Mouse (Mus musculus) limb, embryonic 15.5 days (tissue): ENCODE results near the gene Pola2. TPM values are rescaled to one million over a fixed set of nuclear protein-coding genes. Genes with fewer than 3 reads are reported as not detected.

ENCODE experiments used
- ATAC-seq: fragments of 200-750 bp; cut with Nextera tagmentation; 2 replicates; pipeline ENCODE4 v1.8.0; 2017; ENCODE audit warnings: low read depth, moderate TSS enrichment; ENCODE audit not compliant: insufficient number of reproducible peaks, low FRiP score, low TSS enrichment
- H3K27ac ChIP-seq: fragments of 300-500 bp; sonication (generic); 2 replicates; pipeline ENCODE4 v1.5.1; 2015; ENCODE audit warnings: moderate library complexity, mild to moderate bottlenecking, inconsistent platforms
- H3K27me3 ChIP-seq: fragments of 300-500 bp; sonication (generic); 2 replicates; pipeline ENCODE4 v1.6.1; 2015; ENCODE audit warnings: inconsistent platforms
- H3K36me3 ChIP-seq: fragments of 300-500 bp; sonication (generic); 2 replicates; pipeline ENCODE4 v1.6.1; 2015; ENCODE audit warnings: inconsistent platforms
- H3K4me1 ChIP-seq: fragments of 300-500 bp; sonication (generic); 2 replicates; pipeline ENCODE4 v1.6.1; 2015; ENCODE audit warnings: inconsistent platforms
- H3K4me2 ChIP-seq: fragments of 300-500 bp; sonication (generic); 2 replicates; pipeline ENCODE4 v1.6.1; 2015; ENCODE audit warnings: mild to moderate bottlenecking, inconsistent platforms
- H3K4me3 ChIP-seq: fragments of 300-500 bp; sonication (generic); 2 replicates; pipeline ENCODE4 v1.5.1; 2015; ENCODE audit warnings: mild to moderate bottlenecking, inconsistent platforms
- H3K9ac ChIP-seq: fragments of 300-500 bp; sonication (generic); 2 replicates; pipeline ENCODE4 v1.6.1; 2015; ENCODE audit warnings: inconsistent platforms
- H3K9me3 ChIP-seq: fragments of 300-500 bp; sonication (generic); 2 replicates; pipeline ENCODE4 v1.6.1; 2016; ENCODE audit warnings: inconsistent platforms
- WGBS: fragments of 180-500 bp; shearing (Covaris S2); methylation state at CpG from one replicate; pipeline ENCODE4 v1.1.7; 2015; 5-methylcytosine and 5-hydroxymethylcytosine counted together
- polyA plus RNA-seq: library from polyadenylated mRNA; unstranded; fragments of >200 nt; fragmentation: Nextera tagmentation; extraction: Ambion mirVana; gene quantifications from 2 replicates; pipeline ENCODE4 v1.2.1, GENCODE M21; 2015

Pola2 gene
- polyA plus RNA-seq, result 56.9 and 61.0 TPM in 2 replicates

GRCm38 (mm10) chr19:5963883-5964562 lies at the start of gene Pola2:
TSS of gene Pola2 (minus strand) at chr19:5964202.
- Histone ChIP-seq H3K4me2 (peak within 1 kb of the TSS; percentile 80), H3K36me3 (peaks cover 15% of the 10 kb centered on the region), H3K9me3 (no peaks in the 10 kb centered on the region), H3K4me1 (peaks cover 23% of the 10 kb centered on the region), H3K4me3 (peak within 1 kb of the TSS; percentile 73), H3K27me3 (no peaks in the 10 kb centered on the region), H3K9ac (peak within 1 kb of the TSS; percentile 86), H3K27ac (peak within 1 kb of the TSS; percentile 79)
- peak; percentile 75 for ATAC-seq
- under 1% methylated on average over 50 of the region's 50 CpGs for whole genome bisulfite sequencing

GRCm38 (mm10) chr19:6013691-6014090 lies 49.7 kb upstream of the Pola2 start:
- WGBS, result 81% methylated on average over 10 of the region's 10 CpGs
- Histone ChIP-seq H3K9ac (no peak overlapping the region), H3K4me1 (peaks cover 32% of the 10 kb centered on the region), H3K4me2 (peak overlapping the region; percentile 90; the same call in 1 of the 2 replicates), H3K36me3 (peaks cover 3% of the 10 kb centered on the region; the same call in 1 of the 2 replicates), H3K9me3 (no peaks in the 10 kb centered on the region), H3K4me3 (peak overlapping the region; percentile 59; the same call in 1 of the 2 replicates), H3K27me3 (peaks cover 7% of the 10 kb centered on the region; the same call in 1 of the 2 replicates), H3K27ac (no peak overlapping the region)
- ATAC-seq, result no peak

DNA sequence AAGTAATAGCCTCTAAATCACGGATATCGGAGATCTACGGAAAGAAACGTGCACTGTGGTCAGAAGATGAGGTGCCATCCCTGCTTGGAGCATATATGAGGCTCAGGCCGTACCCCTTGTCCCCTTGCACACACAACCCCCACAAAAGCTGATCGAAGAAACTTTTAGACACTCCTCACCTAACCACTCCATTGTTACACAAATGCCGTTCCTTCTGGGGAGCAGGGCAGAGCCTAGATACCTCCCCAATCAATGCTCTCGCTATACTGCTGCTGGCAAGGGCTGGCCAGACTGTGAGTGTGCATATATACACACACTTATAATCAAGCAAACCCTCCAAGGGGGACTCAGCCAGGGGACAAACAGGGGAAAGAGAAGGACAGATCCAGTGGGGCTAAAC lies 45.1 kb upstream of the Pola2 start:
- no peaks in the 10 kb centered on the region for H3K27me3 ChIP-seq
- H3K4me3 ChIP-seq, result no peak overlapping the region
- 81% methylated on average over 8 of the region's 8 CpGs for WGBS
- peaks cover 16% of the 10 kb centered on the region for H3K4me1 ChIP-seq
- ATAC-seq, result no peak
- no peak overlapping the region for H3K4me2 ChIP-seq
- H3K36me3 ChIP-seq, result peaks cover 19% of the 10 kb centered on the region; the same call in 1 of the 2 replicates
- H3K9me3 ChIP-seq, result no peaks in the 10 kb centered on the region
- no peak overlapping the region for H3K9ac ChIP-seq
- H3K27ac ChIP-seq, result no peak overlapping the region

- no peaks in the 10 kb centered on the region for H3K27me3 ChIP-seq
- no peak overlapping the region for H3K4me2 ChIP-seq
- peaks cover 9% of the 10 kb centered on the region for H3K4me1 ChIP-seq
- no peak overlapping the region for H3K9ac ChIP-seq
- H3K9me3 ChIP-seq, result no peaks in the 10 kb centered on the region
- 31% methylated on average over 13 of the region's 13 CpGs for WGBS
- H3K27ac ChIP-seq, result no peak overlapping the region
- peaks cover 19% of the 10 kb centered on the region; the same call in 1 of the 2 replicates for H3K36me3 ChIP-seq
- H3K4me3 ChIP-seq, result no peak overlapping the region
- ATAC-seq, result no peak
Measured at GRCm38 (mm10) chr19:6007013-6007412, 43.0 kb upstream of the Pola2 start.

- no peak; the same call in 1 of the 2 replicates for ATAC-seq
- Histone ChIP-seq H3K4me1 (peaks cover 9% of the 10 kb centered on the region), H3K36me3 (peaks cover 21% of the 10 kb centered on the region; the same call in 1 of the 2 replicates), H3K9ac (no peak overlapping the region), H3K27me3 (no peaks in the 10 kb centered on the region), H3K27ac (no peak overlapping the region), H3K4me3 (no peak overlapping the region), H3K9me3 (no peaks in the 10 kb centered on the region), H3K4me2 (no peak overlapping the region)
- 58% methylated on average over 11 of the region's 11 CpGs for WGBS
Measured at GRCm38 (mm10) chr19:6005541-6005940, 41.5 kb upstream of the Pola2 start.

- ATAC-seq, result no peak
- WGBS, result 79% methylated on average over 5 of the region's 5 CpGs
Measured at GRCm38 (mm10) chr19:5999969-6000368, 36.0 kb upstream of the Pola2 start.

DNA sequence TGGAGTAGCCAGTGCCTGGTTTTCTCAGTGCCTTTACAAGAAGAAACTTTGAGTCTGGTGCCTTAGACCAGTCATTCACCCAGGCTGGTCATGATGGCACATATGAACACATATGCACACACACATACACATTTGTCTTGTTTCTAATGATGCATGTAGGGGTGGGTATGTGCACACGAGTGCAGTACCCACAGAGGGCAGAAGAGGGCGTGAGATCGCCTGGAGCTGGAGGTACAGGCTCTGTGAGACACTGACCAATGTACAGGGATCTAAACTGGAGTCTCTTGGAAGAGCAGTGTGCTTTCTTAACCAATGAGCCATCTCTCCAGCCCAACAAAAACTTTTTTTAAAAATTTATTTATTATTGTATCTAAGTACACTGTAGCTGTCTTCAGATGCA lies 34.2 kb upstream of the Pola2 start:
- H3K9me3 ChIP-seq, result no peaks in the 10 kb centered on the region
- no peaks in the 10 kb centered on the region for H3K27me3 ChIP-seq
- no peaks in the 10 kb centered on the region for H3K4me1 ChIP-seq
- no peak overlapping the region for H3K4me3 ChIP-seq
- H3K9ac ChIP-seq, result no peak overlapping the region
- peaks cover 16% of the 10 kb centered on the region for H3K36me3 ChIP-seq
- H3K27ac ChIP-seq, result no peak overlapping the region
- 88% methylated on average over 3 of the region's 3 CpGs for WGBS
- ATAC-seq, result no peak
- H3K4me2 ChIP-seq, result no peak overlapping the region

More at GRCm38 (mm10) chr19:5999969-6000368, 36.0 kb upstream of the Pola2 start:
- Histone ChIP-seq H3K27ac (no peak overlapping the region), H3K27me3 (no peaks in the 10 kb centered on the region), H3K36me3 (peaks cover 4% of the 10 kb centered on the region; the same call in 1 of the 2 replicates), H3K4me3 (no peak overlapping the region), H3K9me3 (no peaks in the 10 kb centered on the region), H3K4me1 (no peaks in the 10 kb centered on the region), H3K4me2 (no peak overlapping the region), H3K9ac (no peak overlapping the region)

GRCm38 (mm10) chr19:5994711-5995110 lies 30.7 kb upstream of the Pola2 start:
- Histone ChIP-seq H3K9me3 (no peaks in the 10 kb centered on the region), H3K9ac (no peak overlapping the region), H3K27me3 (no peaks in the 10 kb centered on the region), H3K4me3 (no peak overlapping the region), H3K4me2 (no peak overlapping the region), H3K4me1 (peaks cover 13% of the 10 kb centered on the region), H3K36me3 (peaks cover 31% of the 10 kb centered on the region), H3K27ac (no peak overlapping the region)
- no peak for ATAC-seq
- WGBS, result 83% methylated on average over 14 of the region's 14 CpGs

DNA sequence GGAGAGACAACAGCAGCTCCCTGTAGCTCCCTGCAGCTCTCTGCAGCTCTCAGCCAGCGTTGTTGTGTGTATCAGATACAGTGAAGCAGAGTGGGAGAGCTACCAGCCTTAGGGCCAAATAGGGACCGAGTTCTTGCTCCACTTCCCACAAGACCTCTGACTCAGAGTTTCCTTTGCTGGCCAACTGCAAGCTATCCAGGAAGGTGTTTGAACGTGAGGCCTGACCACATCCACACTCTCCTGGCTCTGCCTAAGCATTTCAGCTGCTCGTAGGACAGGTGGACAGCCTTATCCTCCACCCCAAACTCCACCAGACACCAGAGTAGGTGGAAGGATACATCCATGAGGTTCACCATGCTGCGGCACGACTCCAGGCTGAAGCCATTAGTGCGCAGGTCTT lies 28.0 kb upstream of the Pola2 start:
- no peak overlapping the region for H3K9ac ChIP-seq
- H3K27me3 ChIP-seq, result no peaks in the 10 kb centered on the region
- no peak for ATAC-seq
- H3K4me3 ChIP-seq, result no peak overlapping the region
- H3K4me2 ChIP-seq, result no peak overlapping the region
- H3K36me3 ChIP-seq, result peaks cover 39% of the 10 kb centered on the region
- peaks cover 23% of the 10 kb centered on the region for H3K4me1 ChIP-seq
- no peak overlapping the region for H3K27ac ChIP-seq
- WGBS, result 77% methylated on average over 7 of the region's 7 CpGs
- H3K9me3 ChIP-seq, result no peaks in the 10 kb centered on the region

- H3K36me3 ChIP-seq, result peaks cover 39% of the 10 kb centered on the region
- no peaks in the 10 kb centered on the region for H3K9me3 ChIP-seq
- no peak overlapping the region for H3K9ac ChIP-seq
- peaks cover 23% of the 10 kb centered on the region for H3K4me1 ChIP-seq
- 82% methylated on average over 7 of the region's 7 CpGs for WGBS
- H3K27me3 ChIP-seq, result no peaks in the 10 kb centered on the region
- no peak overlapping the region for H3K4me3 ChIP-seq
- H3K27ac ChIP-seq, result no peak overlapping the region
- no peak for ATAC-seq
- H3K4me2 ChIP-seq, result no peak overlapping the region
Measured at GRCm38 (mm10) chr19:5991467-5991866, 27.5 kb upstream of the Pola2 start.

DNA sequence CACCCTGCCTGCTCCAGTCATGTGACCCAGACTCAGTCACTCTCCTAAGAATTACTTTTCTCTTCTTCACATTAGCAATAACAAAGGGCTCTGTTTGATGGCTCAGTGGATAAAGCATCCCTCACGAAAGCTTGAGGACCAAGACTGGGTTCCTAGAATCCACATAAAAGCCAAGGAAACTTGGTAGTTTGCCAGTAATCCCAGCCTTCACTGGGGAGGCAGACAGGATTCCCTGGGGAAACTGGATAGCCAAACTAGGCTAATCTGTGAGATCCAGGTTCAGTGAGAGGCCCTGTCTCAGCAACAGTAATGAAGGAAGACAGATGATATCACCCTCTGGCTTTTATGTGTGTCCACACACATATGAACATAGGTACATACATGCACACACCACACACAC lies 26.9 kb upstream of the Pola2 start:
- 62% methylated on average over 1 of the region's 1 CpGs for WGBS
- no peak overlapping the region for H3K9ac ChIP-seq
- no peak overlapping the region for H3K4me3 ChIP-seq
- no peak overlapping the region for H3K4me2 ChIP-seq
- peak overlapping the region; percentile 22; the same call in 1 of the 2 replicates for H3K27ac ChIP-seq
- peaks cover 39% of the 10 kb centered on the region for H3K36me3 ChIP-seq
- H3K4me1 ChIP-seq, result peaks cover 23% of the 10 kb centered on the region
- no peak for ATAC-seq
- no peaks in the 10 kb centered on the region for H3K27me3 ChIP-seq
- no peaks in the 10 kb centered on the region for H3K9me3 ChIP-seq

GRCm38 (mm10) chr19:5990033-5990432 lies 26.0 kb upstream of the Pola2 start:
- H3K4me2 ChIP-seq, result no peak overlapping the region
- no peak overlapping the region for H3K4me3 ChIP-seq
- H3K27me3 ChIP-seq, result no peaks in the 10 kb centered on the region
- peaks cover 38% of the 10 kb centered on the region for H3K36me3 ChIP-seq
- H3K4me1 ChIP-seq, result peaks cover 23% of the 10 kb centered on the region
- no peak; the same call in 1 of the 2 replicates for ATAC-seq
- no peaks in the 10 kb centered on the region for H3K9me3 ChIP-seq
- peak overlapping the region; percentile 48 for H3K27ac ChIP-seq
- no peak overlapping the region for H3K9ac ChIP-seq
- 73% methylated on average over 12 of the region's 12 CpGs for WGBS
